Mouse (Mus musculus) embryo, embryonic 11 days (tissue): ENCODE measurements around the gene Slc26a1.
A peak's percentile ranks its signal among the peaks of the same experiment; 100 is the strongest.

Source experiments
- DNase-seq: peaks from one replicate; pipeline ENCODE4 v3.0.0-alpha.2; 2015

Slc26a1 gene

GRCm38 (mm10) chr5:108675251-108675816 lies at the start of gene Slc26a1:
TSS of gene Slc26a1 (minus strand) at chr5:108675569.
- DNase-seq = no peak

GRCm38 (mm10) chr5:108724006-108724405 lies 48.6 kb upstream of the Slc26a1 start:
- DNase-seq = no peak

- no peak for DNase-seq
Observed at GRCm38 (mm10) chr5:108719761-108720160, 44.4 kb upstream of the Slc26a1 start.

GRCm38 (mm10) chr5:108718051-108718450 lies 42.7 kb upstream of the Slc26a1 start:
- no peak for DNase-seq

GRCm38 (mm10) chr5:108715974-108716373 lies 40.6 kb upstream of the Slc26a1 start:
- DNase-seq = no peak

GRCm38 (mm10) chr5:108714149-108714548 lies 38.8 kb upstream of the Slc26a1 start:
- DNase-seq = no peak

GRCm38 (mm10) chr5:108713691-108714090 lies 38.3 kb upstream of the Slc26a1 start:
- DNase-seq = no peak

DNA sequence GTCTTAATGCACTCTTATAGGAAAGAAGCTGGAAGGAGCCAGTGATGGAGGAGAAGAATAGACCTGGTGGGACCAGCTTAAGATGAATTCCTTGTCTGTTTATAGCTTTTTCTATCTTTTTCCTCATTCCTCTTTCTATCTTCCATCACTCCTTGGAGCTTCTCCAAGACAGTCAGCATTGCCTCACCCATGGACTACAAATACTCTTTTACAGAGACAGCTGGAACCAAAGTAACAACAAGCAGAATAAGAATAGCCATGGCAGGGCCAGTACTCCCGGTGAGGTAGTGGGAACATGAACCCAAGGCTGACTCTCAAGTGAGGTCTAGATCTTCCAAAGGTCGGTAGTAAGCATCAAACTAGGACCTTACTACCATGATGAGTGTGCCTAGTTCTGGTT lies 37.7 kb upstream of the Slc26a1 start:
- no peak for DNase-seq

- no peak for DNase-seq
Observed at GRCm38 (mm10) chr5:108711968-108712367, 36.6 kb upstream of the Slc26a1 start.

GRCm38 (mm10) chr5:108708981-108709731 lies 33.8 kb upstream of the Slc26a1 start:
- DNase-seq = no peak

- DNase-seq = no peak
Observed at GRCm38 (mm10) chr5:108708419-108708818, 33.0 kb upstream of the Slc26a1 start.

GRCm38 (mm10) chr5:108707758-108708157 lies 32.4 kb upstream of the Slc26a1 start:
- DNase-seq = no peak

DNA sequence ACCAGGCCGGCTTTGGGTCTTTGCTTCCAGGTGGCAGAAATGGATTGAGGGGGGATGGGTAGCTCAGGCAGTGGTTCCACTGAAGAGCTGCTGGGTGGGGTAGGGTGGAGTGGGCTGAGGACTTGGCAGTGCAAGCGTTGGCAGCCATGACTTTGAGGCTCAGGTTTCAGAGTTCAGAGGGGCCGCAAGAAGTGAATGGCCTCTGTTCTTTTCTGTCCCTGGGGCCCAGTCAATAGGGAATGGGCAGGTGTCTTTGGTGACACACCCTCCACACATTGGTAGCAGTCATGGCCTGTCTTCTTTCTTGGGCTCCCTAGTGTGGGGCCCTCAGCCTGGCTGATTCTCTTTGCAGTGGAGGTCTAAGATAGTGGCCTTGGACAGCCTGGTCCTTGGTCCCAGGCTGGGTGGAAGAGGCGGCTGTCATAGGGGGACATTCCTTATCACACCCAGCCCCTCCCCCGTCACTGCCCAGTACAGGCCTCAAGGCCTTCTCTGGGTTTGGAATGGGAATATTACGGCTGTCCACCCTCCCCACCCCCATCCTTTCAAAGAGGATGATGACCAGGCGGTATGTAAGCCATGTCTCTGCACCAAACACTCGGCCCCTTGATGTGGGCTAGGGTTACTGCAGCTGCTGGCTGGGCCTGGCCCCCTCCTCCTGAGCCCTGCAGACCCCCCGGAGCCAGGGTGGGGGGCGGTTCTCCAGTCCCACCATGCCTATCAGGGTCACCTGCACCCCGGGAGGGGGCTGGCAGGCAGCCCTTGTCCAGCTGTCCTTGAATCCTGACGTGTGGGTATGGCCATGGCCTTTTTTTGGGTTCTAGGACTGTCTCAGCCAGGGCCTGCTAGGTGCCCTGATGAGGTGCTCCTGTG lies 28.6 kb upstream of the Slc26a1 start:
- DNase-seq = no peak

DNA sequence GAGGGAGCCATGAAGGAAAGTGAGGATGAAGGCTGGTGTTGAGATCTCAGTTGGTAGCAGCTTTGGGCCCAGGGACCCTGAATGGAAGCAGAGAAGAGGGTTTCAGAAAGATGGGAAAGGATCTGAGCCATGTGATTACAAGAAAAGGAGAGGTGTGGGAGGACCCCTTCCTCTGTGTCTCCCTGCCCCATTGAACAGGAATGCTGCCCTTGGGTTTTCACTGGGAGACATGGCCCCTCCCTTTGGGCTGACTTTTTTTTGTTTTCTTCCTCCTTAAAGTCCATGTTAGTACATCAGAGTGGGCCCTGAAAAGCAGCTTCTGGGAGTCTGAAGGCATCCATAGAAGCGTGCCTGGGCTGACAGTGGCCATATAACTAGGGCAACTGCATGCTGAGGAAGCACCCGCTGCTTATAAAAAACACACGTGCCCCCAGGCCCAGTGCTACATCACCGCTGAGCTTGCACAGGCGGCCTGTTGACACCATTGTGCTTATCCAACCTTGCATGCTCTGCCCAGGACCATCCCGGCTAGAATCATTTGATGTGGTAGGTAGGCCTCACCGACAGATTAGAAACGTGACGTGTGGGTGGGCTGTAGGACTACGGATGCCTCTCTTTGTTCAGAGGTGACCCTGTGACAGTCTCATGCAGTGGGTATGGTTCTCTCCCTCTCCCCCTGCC lies 26.1 kb upstream of the Slc26a1 start:
- no peak for DNase-seq

DNA sequence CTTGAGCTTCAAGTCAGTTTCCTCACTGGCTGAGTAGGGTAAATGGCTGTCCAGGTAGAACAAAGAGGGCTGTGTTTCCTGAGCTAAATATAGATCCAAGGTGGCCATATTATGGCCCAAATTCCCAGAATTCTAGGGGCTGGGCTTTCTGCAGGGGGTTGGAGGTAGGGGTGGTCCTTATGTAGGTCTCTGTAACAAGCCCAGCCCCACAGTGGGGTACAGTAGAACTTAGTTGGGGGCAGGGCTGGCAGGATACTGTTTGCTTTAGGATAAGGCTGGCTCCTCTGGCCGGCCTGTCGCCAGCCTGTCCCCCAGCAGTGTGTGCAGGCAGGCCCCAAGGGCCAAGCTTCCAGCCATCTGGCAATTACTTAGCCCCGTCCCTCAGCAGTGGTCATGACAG lies 25.0 kb upstream of the Slc26a1 start:
- peak; percentile 21 for DNase-seq

GRCm38 (mm10) chr5:108697341-108697753 lies 22.0 kb upstream of the Slc26a1 start:
- peak; percentile 78 for DNase-seq

DNA sequence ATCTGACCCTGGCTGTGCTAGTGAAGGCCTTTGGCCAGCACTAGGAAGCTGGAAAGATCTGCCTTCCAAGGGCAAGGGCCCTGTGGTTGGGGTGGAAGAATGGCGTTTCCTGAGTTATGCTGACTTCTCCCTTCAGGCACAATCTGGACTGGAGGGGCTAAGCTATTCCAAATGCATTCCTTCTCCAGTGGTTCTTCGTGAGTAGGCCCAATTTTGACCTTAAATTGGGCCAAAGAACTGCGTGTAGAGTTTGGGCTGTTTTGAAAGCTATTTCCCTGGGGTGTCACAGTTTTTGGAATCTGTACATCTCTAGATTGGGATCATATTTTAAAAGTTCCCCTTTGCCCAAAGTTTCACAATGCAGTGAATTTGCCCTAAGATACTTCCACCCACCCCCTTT lies 21.2 kb upstream of the Slc26a1 start:
- DNase-seq = no peak

- DNase-seq = no peak
Observed at GRCm38 (mm10) chr5:108695861-108696260, 20.5 kb upstream of the Slc26a1 start.

- DNase-seq = peak; percentile 67
Observed at GRCm38 (mm10) chr5:108694352-108695261, 19.2 kb upstream of the Slc26a1 start.

DNA sequence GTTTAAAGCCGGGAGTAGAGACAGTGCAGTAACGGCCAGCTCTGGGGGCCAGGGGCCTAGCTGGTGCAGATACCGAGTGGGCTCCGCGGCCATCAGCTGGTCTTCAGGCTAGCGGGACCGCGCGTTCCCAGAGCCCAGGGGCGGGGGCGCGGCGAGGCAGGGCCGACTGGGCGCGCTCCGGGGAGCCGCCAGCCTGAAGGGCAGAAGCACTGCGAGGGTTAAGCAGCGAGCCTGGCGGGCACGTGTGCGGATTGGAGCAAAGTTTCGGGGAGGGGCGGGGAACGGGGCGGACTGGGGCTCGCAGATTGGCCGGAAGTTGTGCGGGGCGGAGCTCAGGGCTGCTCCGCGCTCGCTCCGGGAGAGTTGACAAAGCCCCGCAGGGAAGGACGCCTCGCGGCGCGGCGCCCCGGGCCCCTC lies 18.5 kb upstream of the Slc26a1 start:
- peak; percentile 97 for DNase-seq

DNA sequence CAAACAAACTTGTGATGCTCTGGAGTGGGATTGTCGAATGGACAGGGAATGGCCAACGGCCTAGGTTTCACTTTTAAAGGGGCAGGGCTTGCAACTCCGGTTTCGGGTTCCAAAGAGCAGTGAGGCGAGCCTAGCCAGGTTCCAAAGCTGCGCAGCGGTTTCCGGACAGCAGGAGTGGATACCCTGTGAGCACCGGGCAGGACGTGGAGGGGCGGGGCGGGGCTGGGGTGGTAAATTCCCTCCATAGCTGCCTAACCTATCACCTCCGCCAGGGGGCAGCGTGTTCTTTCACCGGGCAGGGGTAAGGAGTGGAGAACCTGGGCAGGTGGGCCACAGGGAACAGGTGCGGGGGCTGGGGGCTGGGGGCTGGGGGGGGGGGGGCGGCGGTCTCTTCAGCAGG lies 16.9 kb upstream of the Slc26a1 start, which contains the start of gene Fgfrl1:
Gene Fgfrl1 (plus strand): TSS at position 112 of the 400 bp plus-strand sequence.
- peak; percentile 68 for DNase-seq

GRCm38 (mm10) chr5:108691152-108691551 lies 15.8 kb upstream of the Slc26a1 start:
- DNase-seq = no peak
